Mouse (Mus musculus): ENCODE results near the gene Zfp82.
A peak's percentile ranks its signal among the peaks of the same experiment; 100 is the strongest.

The Zfp82 gene

DNA sequence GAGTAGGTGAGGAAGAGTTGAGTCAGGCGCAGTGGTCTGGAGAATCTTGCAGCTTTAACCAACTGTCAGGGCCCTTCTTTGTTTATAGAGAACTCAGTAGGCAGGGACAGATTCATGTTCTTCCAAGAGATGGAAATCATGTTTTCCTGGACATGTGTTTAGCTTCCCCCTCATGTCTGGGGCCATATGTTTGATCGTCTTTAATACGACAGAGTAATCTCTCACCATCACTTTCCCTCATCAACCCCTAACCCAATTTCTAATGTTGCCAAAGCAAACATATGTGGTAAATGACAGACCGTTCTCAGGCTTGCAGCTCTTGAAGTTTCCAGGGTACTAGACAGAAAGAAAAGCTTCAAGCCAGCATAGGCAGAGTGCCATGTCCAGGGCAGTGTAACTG lies 24.6 kb downstream of the Zfp82 start:
- DNase-seq (ENCODE audit: low spot score in 2 of 2) = no peak

DNA sequence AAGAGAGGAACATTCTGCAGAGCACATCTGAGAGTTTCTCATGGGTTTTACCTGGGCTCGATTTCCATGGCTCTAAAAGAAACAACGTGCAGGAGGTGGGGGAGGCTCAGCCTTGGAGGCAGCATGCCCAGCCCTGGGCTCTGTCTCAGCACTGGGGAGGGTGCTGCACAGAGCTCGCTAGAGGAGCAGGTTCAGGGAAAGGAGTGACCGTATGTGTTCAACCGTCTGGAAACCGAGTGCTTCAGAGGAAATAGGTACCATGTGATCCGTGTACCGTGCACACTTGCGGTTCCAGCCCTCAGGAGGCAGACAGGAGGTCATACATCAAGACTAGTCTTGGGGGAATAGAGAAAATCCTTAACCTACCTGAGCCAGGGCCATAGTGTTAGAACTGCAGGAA lies 28.3 kb downstream of the Zfp82 start:
- DNase-seq (ENCODE audit: low spot score in 2 of 2) = no peak

DNA sequence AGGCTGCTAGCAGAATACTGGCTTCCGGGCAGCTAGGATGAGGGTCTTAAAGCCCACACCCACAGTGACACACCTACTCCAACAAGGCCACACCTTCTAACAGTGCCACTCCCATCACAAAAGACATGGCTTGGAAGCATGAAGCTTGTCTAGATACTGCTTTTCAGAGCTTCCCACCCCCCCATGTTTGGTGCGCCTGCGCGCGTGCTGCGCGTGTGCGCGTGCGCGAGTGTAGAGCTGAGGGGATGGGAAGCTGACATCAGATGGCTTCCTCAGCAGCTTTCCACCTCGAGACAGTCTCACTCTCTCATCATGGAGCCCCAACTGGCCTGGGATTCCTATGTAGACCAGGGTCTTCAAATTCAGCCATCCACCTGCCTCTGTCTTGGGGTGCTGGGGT lies 38.4 kb downstream of the Zfp82 start:
- no peak for DNase-seq (ENCODE audit: low spot score in 2 of 2)

DNA sequence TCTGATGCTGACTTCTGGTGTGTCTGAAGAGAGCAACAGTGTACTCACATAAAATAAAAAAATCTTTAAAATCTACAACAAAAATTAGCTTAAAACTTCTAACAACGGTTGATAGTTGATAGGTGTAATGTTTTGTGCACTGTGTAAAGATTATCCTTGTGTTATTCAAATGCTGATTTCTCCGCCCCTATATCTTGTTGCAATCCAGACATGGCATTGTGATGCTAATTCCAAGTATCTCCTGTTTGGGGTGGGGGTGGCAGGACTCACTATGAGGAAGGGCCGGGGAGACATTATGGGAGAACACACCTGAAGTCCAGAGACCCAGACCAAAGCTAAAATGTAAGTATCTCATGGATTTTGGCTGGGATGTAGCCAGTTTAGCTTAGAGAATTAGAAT lies 41.3 kb downstream of the Zfp82 start:
- DNase-seq (ENCODE audit: low spot score in 2 of 2) = no peak

DNA sequence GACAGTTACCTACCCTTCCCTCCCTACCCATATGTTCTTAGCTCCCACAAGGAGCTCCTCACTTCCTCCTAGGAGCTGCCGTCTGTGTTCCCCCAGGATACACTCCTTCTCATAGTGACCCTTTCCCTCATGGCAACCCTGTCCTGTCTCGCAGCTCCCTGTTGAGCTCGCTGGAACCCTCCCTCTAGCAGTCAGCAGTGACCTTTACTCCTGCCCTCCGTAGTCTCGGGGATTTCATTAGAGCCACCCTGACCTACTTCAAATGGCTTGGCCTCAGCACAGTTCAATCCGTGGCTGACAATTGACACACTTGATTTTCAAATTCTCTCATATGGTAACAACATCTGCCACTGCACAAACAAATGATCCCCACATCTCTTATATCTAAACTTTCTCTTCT lies 42.0 kb downstream of the Zfp82 start:
- DNase-seq (ENCODE audit: low spot score in 2 of 2) = no peak

DNA sequence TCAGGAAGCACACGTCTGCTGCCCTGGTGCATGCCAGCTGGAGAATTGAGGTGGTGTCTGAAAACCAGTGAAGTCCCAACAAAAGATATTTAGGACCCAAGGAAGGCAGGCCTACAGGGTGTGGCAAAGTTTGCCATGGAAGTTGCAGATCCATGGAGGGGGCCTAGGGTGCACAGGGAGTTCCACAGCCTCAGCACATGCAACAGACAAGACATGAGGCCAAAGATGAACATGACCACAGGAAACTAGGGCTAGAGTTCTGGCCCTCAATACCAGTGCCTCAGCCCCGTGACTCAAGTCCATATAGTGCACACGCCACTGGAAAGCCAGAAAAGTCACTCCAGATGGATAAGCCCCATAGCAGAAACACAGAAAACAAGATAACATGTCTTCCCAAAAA lies 44.1 kb downstream of the Zfp82 start:
- DNase-seq (ENCODE audit: low spot score in 2 of 2) = no peak

DNA sequence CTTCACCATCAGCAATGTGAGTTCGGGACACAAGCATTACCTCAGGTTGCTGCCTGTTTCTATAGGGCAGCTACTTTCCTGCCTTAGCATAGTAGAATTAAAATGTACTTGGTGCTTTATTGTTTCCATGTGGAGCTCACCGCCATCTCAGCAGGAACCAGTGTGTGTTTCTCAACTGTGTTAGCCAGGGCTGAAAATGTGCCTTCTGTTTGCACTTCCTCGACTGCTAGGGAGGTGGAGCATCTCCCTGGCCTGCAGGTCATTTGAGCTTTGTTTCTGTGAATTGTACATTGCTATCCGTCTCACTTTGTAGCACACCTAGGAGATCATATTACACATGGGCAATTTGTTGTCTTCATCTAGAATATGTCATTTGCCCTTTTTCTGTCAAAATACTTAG lies 45.4 kb downstream of the Zfp82 start:
- DNase-seq (ENCODE audit: low spot score in 2 of 2) = no peak

DNA sequence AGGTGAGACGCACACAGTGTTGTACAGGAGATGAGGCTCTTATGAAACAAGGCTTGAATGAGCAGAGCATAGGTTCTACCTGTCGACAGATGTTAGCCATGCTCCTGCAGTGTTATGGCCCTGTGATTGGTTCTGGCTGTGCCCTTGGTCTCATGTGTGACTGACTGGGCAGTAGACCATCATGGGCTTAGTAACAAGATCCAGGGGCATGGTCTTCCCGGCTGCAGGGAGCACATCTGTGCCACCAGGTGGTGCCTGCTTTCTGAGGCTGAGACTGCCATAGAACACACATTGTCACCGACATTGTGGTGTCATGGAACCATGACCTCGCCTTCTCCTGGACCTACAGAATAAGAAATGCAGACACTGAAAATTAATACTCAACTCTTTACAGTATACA lies 47.3 kb downstream of the Zfp82 start:
- no peak for DNase-seq (ENCODE audit: low spot score in 2 of 2)

DNA sequence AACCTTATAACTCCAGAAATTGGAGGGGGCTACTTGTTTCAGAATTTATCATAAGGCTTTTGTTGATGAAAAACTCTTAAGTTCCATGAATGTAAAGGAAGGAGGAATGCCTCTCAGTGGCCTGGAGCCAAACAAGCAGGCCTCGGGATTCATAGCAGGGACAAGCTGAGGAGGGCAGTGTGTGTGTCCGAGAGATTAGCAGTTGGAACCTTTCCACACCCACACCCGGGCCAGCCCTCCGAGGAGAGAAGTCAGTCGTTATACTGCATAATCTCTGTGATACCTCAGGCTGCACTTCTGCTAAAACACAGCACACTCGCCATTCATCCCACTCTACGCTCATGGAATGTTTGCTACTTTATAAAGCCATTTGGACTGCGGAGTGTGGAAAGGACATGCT lies 48.9 kb downstream of the Zfp82 start:
- DNase-seq (ENCODE audit: low spot score in 2 of 2) = peak; percentile 78 to 79

DNA sequence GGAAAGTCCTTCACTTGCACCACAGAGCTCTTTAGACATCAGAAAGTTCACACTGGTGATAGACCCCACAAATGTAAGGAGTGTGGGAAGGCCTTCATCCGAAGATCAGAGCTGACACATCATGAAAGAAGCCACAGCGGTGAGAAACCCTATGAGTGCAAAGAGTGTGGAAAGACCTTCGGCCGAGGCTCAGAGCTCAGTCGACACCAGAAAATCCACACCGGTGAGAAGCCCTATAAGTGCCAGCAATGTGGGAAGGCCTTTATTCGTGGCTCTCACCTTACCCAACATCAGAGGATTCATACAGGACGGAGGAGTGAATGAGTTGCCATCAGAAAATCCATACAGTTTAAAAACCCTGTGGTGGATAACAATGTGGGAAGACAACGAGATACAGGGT lies 49.4 kb downstream of the Zfp82 start:
- DNase-seq (ENCODE audit: low spot score in 2 of 2) = no peak

DNA sequence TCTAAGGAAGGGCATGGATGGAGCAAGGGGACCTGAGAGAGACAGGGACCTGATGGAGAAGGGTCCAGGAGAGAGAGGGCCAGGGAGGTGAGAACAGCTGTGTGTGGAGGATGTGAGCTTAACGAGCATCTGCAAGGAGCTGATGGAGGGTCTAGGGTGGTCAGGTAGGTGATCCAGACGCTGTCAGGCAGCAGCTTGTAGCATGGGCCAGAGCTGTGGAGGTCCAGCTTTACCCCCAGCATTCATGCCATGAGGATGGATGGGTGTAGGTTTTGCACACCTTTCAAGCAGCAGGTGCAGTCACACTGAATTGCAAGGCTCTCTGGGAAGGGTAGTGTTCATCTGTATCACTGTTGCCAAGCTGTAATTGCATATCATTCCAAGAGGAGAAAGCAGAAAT lies 53.2 kb downstream of the Zfp82 start:
- DNase-seq (ENCODE audit: low spot score in 2 of 2) = no peak

DNA sequence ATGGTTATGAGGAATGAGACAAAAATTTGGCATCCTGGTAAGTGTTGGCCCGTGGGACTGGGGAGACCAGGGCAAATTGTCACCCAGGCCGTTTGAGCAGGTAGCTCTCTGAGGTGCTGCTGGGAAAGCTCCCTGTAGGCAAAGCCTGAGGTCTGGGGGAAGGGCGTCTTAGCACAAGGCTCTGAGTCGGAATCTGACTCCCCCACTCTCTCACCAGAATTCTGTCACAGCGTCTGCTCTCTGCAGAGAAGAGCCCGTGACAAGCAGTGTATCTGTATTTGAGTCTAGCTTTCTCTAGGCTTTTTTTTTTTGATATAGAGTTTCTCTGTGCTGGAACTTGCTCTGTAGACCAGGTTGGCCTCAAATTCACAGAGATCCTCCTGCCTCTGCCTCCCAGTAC lies 55.5 kb downstream of the Zfp82 start:
- no peak for DNase-seq (ENCODE audit: low spot score in 2 of 2)

DNA sequence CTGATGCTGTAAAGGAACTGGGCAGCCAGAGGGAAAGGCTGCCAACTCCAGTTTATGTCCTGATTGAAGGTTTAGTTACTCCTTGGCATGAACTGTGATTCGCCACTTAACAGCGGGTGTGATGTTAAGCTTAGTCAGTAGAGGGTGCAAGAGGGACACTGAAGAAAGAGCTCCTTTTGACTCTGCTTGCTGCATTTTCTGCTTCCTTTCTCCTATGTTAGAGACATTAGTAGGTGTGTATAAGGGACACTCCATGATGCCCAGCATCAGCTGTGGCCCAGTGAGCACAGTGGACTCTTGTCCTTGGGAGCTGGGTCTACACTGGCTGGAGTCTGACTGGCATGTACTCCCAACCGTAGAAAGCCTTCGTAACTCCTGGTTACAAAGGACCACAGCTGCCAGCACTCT lies 59.7 kb downstream of the Zfp82 start:
- peak; percentile 43 to 68 for DNase-seq (ENCODE audit: low spot score in 2 of 2)

DNA sequence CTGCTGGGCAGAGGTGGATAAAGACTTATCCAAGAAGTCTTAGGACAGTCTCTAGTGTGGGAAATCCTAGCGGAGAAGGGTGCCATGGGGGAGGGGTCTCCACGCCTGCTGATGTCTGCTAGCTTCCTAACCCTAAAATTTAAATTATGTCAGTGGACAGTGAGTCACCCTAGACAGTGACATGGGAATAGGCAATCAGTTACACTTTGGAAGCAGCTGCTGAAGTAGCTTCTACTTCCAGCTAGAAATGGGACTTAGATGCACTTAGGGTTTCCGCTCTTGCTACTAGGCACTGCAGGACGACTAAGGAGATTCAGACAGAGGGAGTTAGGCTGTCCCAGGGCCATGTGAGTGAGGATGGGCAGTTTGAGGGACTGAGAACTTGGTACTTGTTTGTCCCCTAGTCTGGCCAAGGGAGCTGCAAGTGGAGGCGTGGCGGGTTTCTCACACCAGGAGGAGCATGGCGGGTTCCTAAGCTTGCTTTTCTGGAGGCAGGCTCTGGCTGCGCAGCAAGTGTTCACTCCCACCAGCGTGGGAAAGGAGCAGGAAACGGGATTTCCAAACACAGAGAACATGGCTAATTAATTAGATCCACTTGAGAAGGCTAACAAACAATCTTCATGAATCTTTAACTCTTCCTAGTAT lies 62.0 kb downstream of the Zfp82 start:
- DNase-seq (ENCODE audit: low spot score in 2 of 2) = no peak

DNA sequence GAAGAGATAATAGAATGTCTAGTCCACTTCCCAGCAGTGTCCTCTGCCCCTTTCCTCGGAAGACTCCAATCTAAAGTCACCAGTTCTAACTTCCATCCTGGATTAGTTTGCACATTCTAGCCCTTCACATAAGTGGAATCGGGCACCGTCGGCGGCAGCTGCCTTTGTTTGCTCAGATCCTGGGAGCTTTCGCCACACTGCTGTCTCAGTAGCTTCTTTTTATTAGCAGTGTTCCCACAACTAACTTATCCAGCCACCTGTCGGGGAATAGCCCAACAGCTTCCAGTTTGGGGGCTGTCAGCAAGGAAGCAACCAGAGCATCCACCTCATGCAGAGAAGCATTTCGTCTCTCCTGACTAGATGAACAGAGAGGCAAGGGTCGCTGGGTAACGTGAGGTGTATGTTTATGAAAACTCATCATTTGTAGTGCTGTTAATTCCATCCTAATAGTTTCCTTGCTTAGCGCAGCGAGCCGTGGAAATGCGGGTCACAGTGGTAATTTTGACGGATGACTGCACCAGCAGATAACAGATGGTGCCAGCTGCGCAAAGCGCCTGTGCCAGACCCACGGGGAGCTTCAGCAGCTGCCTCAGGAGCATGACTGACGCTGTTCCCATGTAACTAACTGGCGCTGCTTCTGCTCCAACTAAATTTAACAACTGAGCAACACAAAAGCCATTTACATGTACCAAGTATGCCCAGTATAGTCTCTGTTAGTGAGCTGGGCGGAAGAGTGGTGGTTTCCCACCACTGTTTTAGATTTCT lies 63.2 kb downstream of the Zfp82 start:
- no peak for DNase-seq (ENCODE audit: low spot score in 2 of 2)

DNA sequence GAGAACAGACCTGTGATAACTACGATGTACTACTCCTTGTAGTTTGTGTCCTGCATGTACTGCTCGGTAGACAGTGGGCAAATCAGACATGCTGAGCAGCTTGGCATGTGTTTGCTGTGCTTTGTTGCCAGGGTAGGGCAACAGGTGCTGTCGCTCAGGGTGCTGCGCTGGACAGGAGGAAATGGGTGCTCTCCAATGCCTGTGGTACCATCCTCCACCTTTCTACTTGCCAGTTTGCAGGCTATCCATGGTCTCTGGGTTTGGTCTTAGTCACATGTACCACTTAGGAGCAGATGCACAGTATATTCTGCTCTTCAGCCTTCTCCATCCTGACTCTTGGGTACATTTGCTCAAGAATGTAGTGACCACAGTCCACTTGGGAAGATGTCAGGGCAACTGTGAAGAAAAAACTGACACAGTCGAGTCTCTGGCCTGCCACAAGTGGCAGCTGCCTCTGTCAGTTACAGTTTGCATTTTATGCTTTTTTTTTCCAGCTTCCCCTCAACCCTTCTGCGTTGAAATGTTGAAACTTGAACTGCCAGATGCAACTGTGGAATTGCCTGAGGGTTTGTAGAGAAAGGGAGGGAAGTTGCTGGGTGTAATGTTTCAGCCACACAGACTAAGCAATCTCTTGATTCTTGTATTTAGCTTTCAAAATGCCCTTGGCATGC lies 64.5 kb downstream of the Zfp82 start:
- DNase-seq (ENCODE audit: low spot score in 2 of 2) = no peak

DNA sequence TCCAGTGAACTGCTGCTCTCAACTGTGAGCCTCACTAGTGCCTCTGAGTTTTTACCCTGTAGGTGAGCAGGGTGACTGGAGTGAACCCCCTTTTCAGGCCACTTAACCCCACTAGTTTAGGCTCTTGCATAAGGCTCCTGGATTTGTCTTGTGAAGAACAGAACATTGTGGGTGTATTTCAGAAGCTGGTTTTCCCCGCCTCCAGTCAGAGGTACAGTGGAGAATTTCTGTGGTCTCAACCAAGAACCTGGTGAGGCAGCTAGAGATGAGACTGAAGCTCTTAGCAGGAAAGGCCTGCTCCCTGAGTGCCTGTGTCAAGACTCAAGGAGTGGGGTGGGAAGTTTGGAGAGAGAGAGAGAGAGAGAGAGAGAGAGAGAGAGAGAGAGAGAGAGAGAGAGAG lies 65.1 kb downstream of the Zfp82 start:
- no peak for DNase-seq (ENCODE audit: low spot score in 2 of 2)

Data from spleen, postnatal 4 days (tissue).